Mouse (Mus musculus): ENCODE results near the gene Mthfsl. TPM values are rescaled to one million over a fixed set of nuclear protein-coding genes. Genes with fewer than 3 reads are reported as not detected.

The Mthfsl gene
- polyA plus RNA-seq, 1 experiment from 2014 or later: 58.2 TPM

Other genes starting within 250 kb of the Mthfsl start
- 36.0 and 38.8 TPM in 2 replicates for gene Syncrip, start 237.7 kb downstream of the Mthfsl start, polyA plus RNA-seq (2015; fragmentation: Nextera tagmentation; extraction: Ambion mirVana)
- 10.5 and 11.5 TPM in 2 replicates for gene Zfp949, start 172.3 kb downstream of the Mthfsl start, polyA plus RNA-seq (2015; fragmentation: Nextera tagmentation; extraction: Ambion mirVana)
- gene Trim43a, start 139.4 kb downstream of the Mthfsl start, polyA plus RNA-seq (2015; fragmentation: Nextera tagmentation; extraction: Ambion mirVana): 0.08 TPM in 1 of 2 replicates, not detected in the other
- 18.0 and 18.2 TPM in 2 replicates for gene Bcl2a1d, start 11.6 kb upstream of the Mthfsl start, polyA plus RNA-seq (2015; fragmentation: Nextera tagmentation; extraction: Ambion mirVana)
- not detected in 2 replicates for gene Trim43c, start 118.9 kb upstream of the Mthfsl start, polyA plus RNA-seq (2015; fragmentation: Nextera tagmentation; extraction: Ambion mirVana)
- gene Bcl2a1a, start 236.6 kb upstream of the Mthfsl start, polyA plus RNA-seq (2015; fragmentation: Nextera tagmentation; extraction: Ambion mirVana): 19.3 and 22.9 TPM in 2 replicates